Mouse (Mus musculus) 416B (cell line): ENCODE measurements around the gene Gm6812.
"Not testable (repeated sequence)": the region's sequence is repeated elsewhere in the genome, so short reads cannot be mapped to it uniquely, and the experiment has no call there.

Source experiments
- DNase-seq: peaks from one replicate; pipeline ENCODE4 v3.0.0; 2011; ENCODE audit warnings: low read depth

The Gm6812 gene

DNA sequence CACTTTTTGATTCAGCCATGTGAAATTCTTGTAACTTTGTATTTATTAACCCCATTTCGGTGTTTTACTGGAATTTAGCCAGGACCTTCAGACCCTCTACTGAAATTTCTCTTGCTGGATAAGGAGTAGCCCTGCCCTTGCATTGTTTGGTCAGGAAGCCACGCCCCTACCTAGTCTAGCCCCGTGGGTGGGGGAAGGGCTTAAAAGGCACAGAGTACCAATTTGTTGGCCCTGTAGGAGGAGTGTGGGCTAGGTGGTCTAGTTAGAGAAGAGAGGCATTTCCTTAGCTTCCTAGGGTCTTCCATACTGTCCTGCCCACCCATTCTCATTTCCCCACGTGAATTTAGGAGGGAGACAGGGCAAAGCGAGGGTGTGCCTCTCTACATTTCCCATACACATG is at the start of gene Gm6812:
TSS of gene Gm6812 (minus strand) at position 101 of the 400 bp plus-strand sequence.
- DNase-seq, result not testable (repeated sequence)

DNA sequence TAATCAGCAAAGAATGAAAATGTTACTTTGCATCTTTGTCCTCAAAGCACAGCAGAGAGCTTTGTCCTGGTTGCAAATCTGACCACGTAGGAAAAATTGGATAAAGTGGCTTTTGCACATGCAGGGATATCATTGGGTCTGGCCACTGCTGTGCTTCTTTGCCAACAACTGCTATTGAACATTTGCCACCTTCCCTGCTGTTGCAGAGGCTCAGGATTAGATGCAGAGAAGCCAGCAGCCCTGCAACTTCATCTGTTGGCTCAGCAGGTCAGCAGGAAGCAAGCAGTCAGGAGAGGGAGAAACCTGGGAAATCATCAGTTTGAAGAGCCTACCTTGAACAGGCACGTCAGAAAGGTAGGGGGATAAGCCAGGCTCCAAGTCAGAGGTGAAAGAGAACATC is 27.7 kb downstream of the Gm6812 start:
- DNase-seq, result no peak
